Mouse (Mus musculus) inflammation-experienced regulatory T-cells (primary cell): Measurements from ENCODE around the gene Il17f. TPM values are rescaled to one million over a fixed set of nuclear protein-coding genes. Genes with fewer than 3 reads are reported as not detected.

ENCODE experiments used
- polyA plus RNA-seq, 2 experiments: library from polyadenylated mRNA; unstranded; fragments of 100-300 nt; shearing (Covaris generic); gene quantifications; one replicate each; pipeline ENCODE4 v1.2.1; 2017

Il17f gene
- 1 to 10 TPM; 1.3 to 2.3 TPM for polyA plus RNA-seq

GRCm38 (mm10) chr1:20790517-20790916, at the start of gene Il17f:
Il17f (minus strand) TSS chr1:20790617.

GRCm38 (mm10) chr1:20819771-20820605, 29.6 kb upstream of the Il17f start, which contains the start of gene Mcm3:
Mcm3 (minus strand) TSS chr1:20820312.

GRCm38 (mm10) chr1:20730903-20731302, 59.5 kb downstream of the Il17f start, which contains the start of gene Il17a:
Il17a (plus strand) TSS chr1:20730905.

Other genes with a start within 250 kb of the Il17f start
- 1 to 10 TPM in 1 of 2 experiments, under 1 TPM in 1; 0.06 to 1.6 TPM for gene Pkhd1, start 172.6 kb downstream of the Il17f start, polyA plus RNA-seq
- under 1 TPM in 1 of 2 experiments, not detected in 1; 0.97 TPM for gene Il17a, start 59.7 kb downstream of the Il17f start, polyA plus RNA-seq
- gene Mcm3, start 29.7 kb upstream of the Il17f start, polyA plus RNA-seq, result 10 to 100 TPM; 39.4 to 55.2 TPM
- 1 to 10 TPM; 4.2 to 6.4 TPM for gene Paqr8, start 100.0 kb upstream of the Il17f start, polyA plus RNA-seq
- gene Efhc1, start 161.0 kb upstream of the Il17f start, polyA plus RNA-seq, result 1 to 10 TPM in 1 of 2 experiments, under 1 TPM in 1; 0.93 to 1.2 TPM